Mouse (Mus musculus): Measurements from ENCODE around the gene Ddx18. TPM values are rescaled to one million over a fixed set of nuclear protein-coding genes. Genes with fewer than 3 reads are reported as not detected.

Gene Ddx18
- polyA plus RNA-seq, 1 experiment from 2014 or later: 31.6 TPM

DNA sequence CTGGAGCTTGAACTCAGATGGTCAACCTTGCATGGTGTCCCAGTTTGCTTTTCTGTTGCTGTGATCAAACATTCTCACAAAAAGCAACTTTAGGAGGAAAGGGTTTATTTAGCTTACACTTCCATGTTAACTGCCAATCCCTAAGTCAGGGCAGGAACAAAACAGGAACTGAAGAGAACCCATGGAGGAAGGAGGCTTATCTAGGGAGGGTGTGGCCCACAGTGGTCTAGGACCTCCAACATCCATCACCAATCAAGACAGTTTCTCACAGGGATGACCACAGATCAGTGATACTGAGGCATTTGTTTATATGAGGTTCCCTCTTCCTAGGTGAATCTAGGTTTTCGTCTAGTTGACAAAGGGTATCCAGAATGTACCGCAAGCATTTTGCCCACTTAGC lies 55.8 kb downstream of the Ddx18 start:
- H3K4me3 ChIP-seq: no peak overlapping the region
- WGBS: 93% methylated on average over 2 of the region's 2 CpGs

DNA sequence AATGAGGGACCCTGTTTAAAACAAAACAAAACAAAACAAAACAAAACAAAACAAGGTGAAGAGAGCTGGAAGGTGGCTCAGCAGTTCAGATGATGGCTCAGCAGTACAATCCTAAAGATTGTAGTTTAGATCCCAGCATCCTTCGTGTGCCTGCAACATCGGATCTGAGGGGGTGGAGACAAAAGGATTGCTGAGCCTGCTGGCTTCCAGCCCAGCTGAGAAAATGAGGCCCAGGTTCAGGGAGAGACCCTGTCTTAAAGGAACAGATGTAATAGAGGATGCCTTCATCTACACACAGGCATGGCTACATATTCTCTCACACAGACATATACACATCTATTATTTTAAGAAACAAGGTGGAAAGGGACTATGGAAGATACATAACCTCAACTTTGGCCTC lies 56.6 kb downstream of the Ddx18 start:
- Histone ChIP-seq H3K4me1 (replicated peaks) (no peaks in the 10 kb centered on the region), H3K9me3 (no peaks in the 10 kb centered on the region), H3K27ac (replicated peaks) (no peak overlapping the region), H3K4me3 (no peak overlapping the region), H3K4me2 (no peak overlapping the region), H3K9ac (no peak overlapping the region), H3K27me3 (no peaks in the 10 kb centered on the region), H3K36me3 (no peaks in the 10 kb centered on the region)
- ATAC-seq (ENCODE audit: low FRiP score, low read depth): no peak
- 36% methylated on average over 2 of the region's 2 CpGs for WGBS

More for the DNA sequence above, 55.8 kb downstream of the Ddx18 start:
- no peak overlapping the region for H3K9ac ChIP-seq
- no peak overlapping the region for H3K4me2 ChIP-seq
- no peaks in the 10 kb centered on the region for H3K27me3 ChIP-seq
- H3K9me3 ChIP-seq: no peaks in the 10 kb centered on the region
- H3K36me3 ChIP-seq: no peaks in the 10 kb centered on the region
- no peaks in the 10 kb centered on the region for H3K4me1 ChIP-seq (replicated peaks)
- no peak overlapping the region for H3K27ac ChIP-seq (replicated peaks)
- ATAC-seq (ENCODE audit: low FRiP score, low read depth): no peak

DNA sequence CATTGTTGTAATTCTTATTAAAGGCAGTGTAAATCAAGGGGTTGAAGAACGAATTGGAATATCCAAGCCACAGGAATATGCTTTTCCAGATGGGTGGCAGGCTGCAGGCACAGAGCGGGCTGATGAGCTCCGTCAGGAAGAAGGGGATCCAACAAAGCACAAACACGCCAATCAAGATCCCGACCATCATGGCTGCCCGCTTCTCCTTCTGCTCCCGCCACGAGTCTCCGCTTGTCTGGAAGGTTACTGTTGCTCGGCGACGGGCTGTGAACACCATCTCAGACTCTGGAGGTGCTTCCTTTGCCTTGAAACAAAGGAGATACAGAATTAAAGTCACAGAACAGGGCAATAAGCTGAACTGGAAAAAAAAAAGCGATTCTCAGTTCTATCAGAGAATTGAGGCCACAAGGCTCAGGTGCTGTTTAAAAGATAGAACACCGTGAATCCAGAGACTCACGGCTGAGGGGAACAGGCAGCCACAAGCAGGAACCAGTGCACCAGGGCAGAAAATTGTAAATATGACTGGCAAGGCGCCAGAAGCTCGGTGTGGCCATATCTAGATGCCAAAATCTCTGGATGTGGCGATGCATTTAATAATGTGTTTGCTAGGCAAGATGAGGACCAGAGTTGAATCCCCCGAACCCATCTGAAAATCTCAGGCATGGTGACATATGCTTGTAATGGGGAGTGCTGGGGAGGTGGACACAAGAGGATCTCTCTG lies 57.2 kb downstream of the Ddx18 start:
- H3K4me1 ChIP-seq (replicated peaks): no peaks in the 10 kb centered on the region
- no peaks in the 10 kb centered on the region for H3K36me3 ChIP-seq
- no peak overlapping the region for H3K4me3 ChIP-seq
- no peak overlapping the region for H3K27ac ChIP-seq (replicated peaks)
- no peak overlapping the region for H3K9ac ChIP-seq
- H3K9me3 ChIP-seq: no peaks in the 10 kb centered on the region
- 77% methylated on average over 19 of the region's 19 CpGs for WGBS
- H3K27me3 ChIP-seq: no peaks in the 10 kb centered on the region
- no peak for ATAC-seq (ENCODE audit: low FRiP score, low read depth)
- no peak overlapping the region for H3K4me2 ChIP-seq

DNA sequence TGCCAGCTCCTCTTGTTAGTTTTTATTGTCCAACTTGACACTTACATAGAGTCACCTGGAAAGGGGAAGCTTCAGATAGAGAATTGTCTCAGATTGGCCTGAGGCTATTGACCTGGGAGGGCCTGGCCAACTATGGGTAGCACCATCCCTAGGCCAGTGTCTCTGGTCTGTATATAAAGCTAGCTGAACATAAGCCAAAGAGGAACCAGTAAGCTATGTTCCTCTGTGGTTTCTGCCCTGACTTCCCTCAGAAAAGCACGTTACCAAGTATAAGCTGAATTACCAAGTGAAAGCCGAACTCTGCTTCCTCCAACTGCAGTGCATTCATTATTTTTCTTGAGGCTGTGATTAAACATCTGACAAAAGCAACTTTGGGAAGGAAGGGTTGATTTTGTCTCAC lies 59.1 kb downstream of the Ddx18 start:
- Histone ChIP-seq H3K27me3 (no peaks in the 10 kb centered on the region), H3K27ac (replicated peaks) (no peak overlapping the region), H3K9me3 (no peaks in the 10 kb centered on the region), H3K36me3 (no peaks in the 10 kb centered on the region), H3K4me1 (replicated peaks) (no peaks in the 10 kb centered on the region), H3K4me3 (no peak overlapping the region), H3K9ac (no peak overlapping the region), H3K4me2 (no peak overlapping the region)
- ATAC-seq (ENCODE audit: low FRiP score, low read depth): no peak
- 88% methylated on average over 2 of the region's 2 CpGs for WGBS

Other genes starting within 250 kb of the Ddx18 start
- 38.5 and 47.3 TPM in 2 replicates for gene Insig2, start 235.4 kb downstream of the Ddx18 start, polyA plus RNA-seq (2015; fragmentation: Nextera tagmentation; extraction: Ambion mirVana)
- gene Ccdc93, start 136.9 kb downstream of the Ddx18 start, polyA plus RNA-seq (2015; fragmentation: Nextera tagmentation; extraction: Ambion mirVana): 11.4 and 13.2 TPM in 2 replicates
- 1.7 and 2.1 TPM in 2 replicates for gene Htr5b, start 39.5 kb downstream of the Ddx18 start, polyA plus RNA-seq (2015; fragmentation: Nextera tagmentation; extraction: Ambion mirVana)